Mouse (Mus musculus): ENCODE data around the gene Gm21883. TPM values are rescaled to one million over a fixed set of nuclear protein-coding genes. Genes with fewer than 3 reads are reported as not detected.
"Not testable (repeated sequence)": the region's sequence is repeated elsewhere in the genome, so short reads cannot be mapped to it uniquely, and the experiment has no call there.

Gm21883 gene
- polyA plus RNA-seq (2015; fragmentation: Nextera tagmentation; extraction: Ambion mirVana): not detected in 2 replicates

DNA sequence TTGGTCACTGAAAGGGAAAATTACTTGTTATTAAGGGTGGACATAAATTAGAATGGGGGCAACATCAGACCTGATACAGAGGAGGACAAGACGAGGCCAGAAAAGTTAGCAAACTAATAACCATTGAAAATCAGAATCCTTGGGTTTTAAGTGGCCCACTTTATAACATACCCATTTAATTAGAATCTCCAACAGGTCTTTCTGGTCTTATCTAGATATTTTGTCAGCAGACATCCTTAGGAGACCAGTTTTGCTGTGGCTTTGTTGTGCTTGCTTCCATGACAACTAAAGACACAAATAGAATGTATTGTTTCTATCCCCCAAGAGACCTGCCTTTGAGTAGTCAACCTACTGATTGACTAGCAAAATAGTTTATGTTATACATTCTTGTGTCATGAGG lies at the start of gene Gm21883:
Gene Gm21883, minus strand, starts transcription at position 101 of the 400 bp plus-strand sequence.
- H3K27me3 ChIP-seq; H3K36me3 ChIP-seq; H3K27ac ChIP-seq; ATAC-seq; H3K4me1 ChIP-seq (replicated peaks); H3K4me2 ChIP-seq (replicated peaks); H3K9me3 ChIP-seq; H3K9ac ChIP-seq (replicated peaks); H3K4me3 ChIP-seq (replicated peaks): not testable (repeated sequence)
- WGBS: no CpG with 5 or more reads among the region's 1 CpGs

DNA sequence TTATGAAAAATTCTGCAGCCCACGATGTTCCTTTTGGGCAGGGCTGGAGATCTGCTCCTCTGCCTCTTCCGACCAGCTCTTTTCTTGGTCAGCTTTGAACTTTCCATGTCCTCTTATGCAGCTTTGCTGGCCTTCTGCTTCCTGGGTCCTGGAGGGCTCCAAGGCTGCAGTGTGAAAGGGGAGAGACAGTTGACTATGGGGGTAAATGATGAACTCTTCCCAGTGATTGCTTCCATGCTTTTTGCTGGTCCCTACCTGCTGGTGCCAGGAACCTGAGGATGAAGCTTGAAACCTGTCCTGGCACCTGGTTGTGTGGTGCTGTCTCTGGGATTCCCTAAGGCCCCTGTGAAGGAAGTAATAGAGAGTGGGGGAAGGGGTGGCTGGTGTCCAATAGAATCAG lies 44.7 kb upstream of the Gm21883 start, which contains the start of gene Spin2e:
Gene Spin2e, minus strand, starts transcription at position 101 of the 400 bp plus-strand sequence.
- not testable (repeated sequence) for H3K36me3 ChIP-seq; H3K4me3 ChIP-seq (replicated peaks); H3K4me2 ChIP-seq (replicated peaks); H3K27ac ChIP-seq; H3K9ac ChIP-seq (replicated peaks); ATAC-seq; H3K4me1 ChIP-seq (replicated peaks); H3K9me3 ChIP-seq; H3K27me3 ChIP-seq
- 95% methylated on average over 2 of the region's 2 CpGs for WGBS

Other genes with a start within 250 kb of the Gm21883 start
- not detected in 2 replicates for gene Btbd35f26, start 237.8 kb downstream of the Gm21883 start, polyA plus RNA-seq (2015; fragmentation: Nextera tagmentation; extraction: Ambion mirVana)
- not detected in 2 replicates for gene Btbd35f19, start 190.4 kb downstream of the Gm21883 start, polyA plus RNA-seq (2015; fragmentation: Nextera tagmentation; extraction: Ambion mirVana)
- not detected in 2 replicates for gene Spin2e, start 44.6 kb upstream of the Gm21883 start, polyA plus RNA-seq (2015; fragmentation: Nextera tagmentation; extraction: Ambion mirVana)
- not detected in 2 replicates for gene Btbd35f25, start 142.9 kb upstream of the Gm21883 start, polyA plus RNA-seq (2015; fragmentation: Nextera tagmentation; extraction: Ambion mirVana)

Measured in midbrain, embryonic 13.5 days (tissue).